Mouse (Mus musculus) heart, postnatal 36 days (tissue): ENCODE data around the gene Prm2. TPM values are rescaled to one million over a fixed set of nuclear protein-coding genes. Genes with fewer than 3 reads are reported as not detected.

Experiments used
- DNase-seq, 2 experiments: peaks; one replicate each; pipeline ENCODE4 v3.0.0; 2021 to 2022
- intact Hi-C: fragments of 180-260 bp; cut with DNase I; formaldehyde crosslinking; loops from one replicate; pipeline ENCODE4 v1.15.1; 2025
- total RNA-seq, 2 experiments: library from RNA; stranded (reverse); gene quantifications; 2 replicates each; pipeline ENCODE4 v1.2.3; 2021

The Prm2 gene
- total RNA-seq, 2 experiments from 2014 or later = not detected

- intact Hi-C loops = no loop called here
- DNase-seq = no peak
These were observed 14.0 kb downstream of the Prm2 start for GRCm38 (mm10) chr16:10781862-10782371.

- intact Hi-C loops = no loop called here
- DNase-seq = no peak
These were observed 15.3 kb downstream of the Prm2 start for GRCm38 (mm10) chr16:10780631-10781120.

- intact Hi-C loops = no loop called here
- no peak for DNase-seq
These were observed 18.3 kb downstream of the Prm2 start for GRCm38 (mm10) chr16:10777579-10778160.

GRCm38 (mm10) chr16:10776322-10776721 lies 19.6 kb downstream of the Prm2 start:
- intact Hi-C loops = no loop called here
- DNase-seq = no peak

- DNase-seq = no peak
- intact Hi-C loops = no loop called here
These were observed 21.2 kb downstream of the Prm2 start for GRCm38 (mm10) chr16:10774726-10775125.

- intact Hi-C loops = no loop called here
- no peak for DNase-seq
These were observed 22.4 kb downstream of the Prm2 start for GRCm38 (mm10) chr16:10773543-10773942.

- intact Hi-C loops = no loop called here
- no peak for DNase-seq
These were observed 24.0 kb downstream of the Prm2 start for GRCm38 (mm10) chr16:10771769-10772510.

GRCm38 (mm10) chr16:10770531-10771325 lies 25.2 kb downstream of the Prm2 start:
- intact Hi-C loops = no loop called here
- DNase-seq = no peak

- no peak for DNase-seq
- intact Hi-C loops = loop anchor here (5.0 kb wide), 1 partner anchor 102 kb away; no protein-coding TSS in a partner anchor
These were observed 26.3 kb downstream of the Prm2 start for GRCm38 (mm10) chr16:10769661-10770060.

- intact Hi-C loops = loop anchor here (5.0 kb wide), 1 partner anchor 102 kb away; no protein-coding TSS in a partner anchor
- DNase-seq = no peak
These were observed 27.1 kb downstream of the Prm2 start for GRCm38 (mm10) chr16:10768821-10769220.

- peak; percentile 73 to 75 for DNase-seq
- intact Hi-C loops = loop anchor here (2.0 to 5.0 kb wide), 2 partner anchors 100 to 126 kb away; no protein-coding TSS in a partner anchor
These were observed 28.8 kb downstream of the Prm2 start for GRCm38 (mm10) chr16:10767158-10767557.

GRCm38 (mm10) chr16:10764323-10764722 lies 31.6 kb downstream of the Prm2 start:
- intact Hi-C loops = no loop called here
- DNase-seq = no peak

GRCm38 (mm10) chr16:10763540-10764264 lies 32.2 kb downstream of the Prm2 start:
- peak in 1 of 2 experiments; percentile 28 for DNase-seq
- intact Hi-C loops = no loop called here

GRCm38 (mm10) chr16:10762569-10763180 lies 33.3 kb downstream of the Prm2 start:
- DNase-seq = no peak
- intact Hi-C loops = no loop called here

- peak; percentile 26 to 29 for DNase-seq
- intact Hi-C loops = loop anchor here (2.0 kb wide), 2 partner anchors 18 to 32 kb away; no protein-coding TSS in a partner anchor
These were observed 34.8 kb downstream of the Prm2 start for GRCm38 (mm10) chr16:10761182-10761581.

- intact Hi-C loops = no loop called here
- no peak for DNase-seq
These were observed 39.8 kb downstream of the Prm2 start for GRCm38 (mm10) chr16:10756168-10756567.

- DNase-seq = no peak
- intact Hi-C loops = no loop called here
These were observed 41.2 kb downstream of the Prm2 start for GRCm38 (mm10) chr16:10754521-10755296.

- no peak for DNase-seq
- intact Hi-C loops = no loop called here
These were observed 46.1 kb downstream of the Prm2 start for GRCm38 (mm10) chr16:10749824-10750223.

- intact Hi-C loops = no loop called here
- DNase-seq = no peak
These were observed 46.7 kb downstream of the Prm2 start for GRCm38 (mm10) chr16:10749226-10749625.
